Mouse (Mus musculus) forebrain, postnatal 0 days (tissue): Measurements from ENCODE around the gene Gm29582. TPM values are rescaled to one million over a fixed set of nuclear protein-coding genes. Genes with fewer than 3 reads are reported as not detected.
"Not testable (repeated sequence)": the region's sequence is repeated elsewhere in the genome, so short reads cannot be mapped to it uniquely, and the experiment has no call there.

Experiments
- ATAC-seq: fragments of 200-750 bp; cut with Nextera tagmentation; 2 replicates; pipeline ENCODE4 v1.8.0; 2017; ENCODE audit warnings: mild to moderate bottlenecking, moderate library complexity
- DNase-seq: peaks from one replicate; pipeline ENCODE4 v3.0.0-alpha.2; 2015
- H3K27ac ChIP-seq: fragments of 300-500 bp; sonication (generic); 2 replicates; pipeline ENCODE4 v1.5.1; 2014; ENCODE audit warnings: low read depth, mild to moderate bottlenecking, antibody characterized with exemption, low read length, moderate library complexity, mixed read lengths
- H3K27me3 ChIP-seq: fragments of 300-500 bp; sonication (generic); 2 replicates; pipeline ENCODE4 v1.6.1; 2014; ENCODE audit warnings: mild to moderate bottlenecking, low read length, mixed read lengths; ENCODE audit not compliant: insufficient read depth
- H3K36me3 ChIP-seq: fragments of 300-500 bp; sonication (generic); 2 replicates; pipeline ENCODE4 v1.6.1; 2014; ENCODE audit warnings: mild to moderate bottlenecking, moderate library complexity; ENCODE audit not compliant: insufficient read depth
- H3K4me1 ChIP-seq: fragments of 300-500 bp; sonication (generic); 2 replicates; pipeline ENCODE4 v1.6.1; 2014; ENCODE audit warnings: antibody characterized with exemption; ENCODE audit not compliant: insufficient read depth
- H3K4me2 ChIP-seq: fragments of 300-500 bp; sonication (generic); 2 replicates; pipeline ENCODE4 v1.6.1; 2014; ENCODE audit warnings: low read depth, mild to moderate bottlenecking, moderate library complexity
- H3K4me3 ChIP-seq: fragments of 300-500 bp; sonication (generic); 2 replicates; pipeline ENCODE4 v1.5.1; 2014; ENCODE audit warnings: low read depth, low read length, mixed read lengths
- H3K9ac ChIP-seq: fragments of 300-500 bp; sonication (generic); 2 replicates; pipeline ENCODE4 v1.6.1; 2014; ENCODE audit warnings: mild to moderate bottlenecking
- H3K9me3 ChIP-seq: fragments of 300-500 bp; sonication (generic); 2 replicates; pipeline ENCODE4 v1.6.1; 2016; ENCODE audit warnings: low read length
- WGBS: fragments of 180-500 bp; shearing (Covaris S2); extraction: QIAGEN DNeasy Blood & Tissue Kit; methylation state at CpG from one replicate; pipeline ENCODE4 v1.1.7; 2014; 5-methylcytosine and 5-hydroxymethylcytosine counted together
- polyA plus RNA-seq: library from polyadenylated mRNA; unstranded; fragments of >200 nt; fragmentation: Nextera tagmentation; extraction: Ambion mirVana; gene quantifications from 2 replicates; pipeline ENCODE4 v1.2.1, GENCODE M21; 2015
- total RNA-seq: library from RNA; depleted of rRNA; stranded (reverse); fragments of >200 nt; gene quantifications from 2 replicates; pipeline ENCODE4 v1.2.3, GENCODE M21; 2014; rRNA removed

Gene Gm29582
- total RNA-seq, result not detected in 2 replicates
- not detected in 2 replicates for polyA plus RNA-seq

GRCm38 (mm10) chrY:30738461-30738860, at the start of gene Gm29582:
Gene Gm29582, minus strand, starts transcription at chrY:30738561.
- not testable (repeated sequence) for H3K9me3 ChIP-seq, ATAC-seq, H3K4me3 ChIP-seq, H3K27ac ChIP-seq, H3K9ac ChIP-seq, DNase-seq, H3K4me1 ChIP-seq, H3K36me3 ChIP-seq, H3K4me2 ChIP-seq, H3K27me3 ChIP-seq
- no CpG with 5 or more reads among the region's 8 CpGs for WGBS
